Mouse (Mus musculus): ENCODE data around the gene Plin2. TPM values are rescaled to one million over a fixed set of nuclear protein-coding genes. Genes with fewer than 3 reads are reported as not detected.
"Not testable (repeated sequence)": the region's sequence is repeated elsewhere in the genome, so short reads cannot be mapped to it uniquely, and the experiment has no call there.

Gene Plin2
- total RNA-seq, 2 experiments from 2014 or later: 14.5 to 17.3 TPM

DNA sequence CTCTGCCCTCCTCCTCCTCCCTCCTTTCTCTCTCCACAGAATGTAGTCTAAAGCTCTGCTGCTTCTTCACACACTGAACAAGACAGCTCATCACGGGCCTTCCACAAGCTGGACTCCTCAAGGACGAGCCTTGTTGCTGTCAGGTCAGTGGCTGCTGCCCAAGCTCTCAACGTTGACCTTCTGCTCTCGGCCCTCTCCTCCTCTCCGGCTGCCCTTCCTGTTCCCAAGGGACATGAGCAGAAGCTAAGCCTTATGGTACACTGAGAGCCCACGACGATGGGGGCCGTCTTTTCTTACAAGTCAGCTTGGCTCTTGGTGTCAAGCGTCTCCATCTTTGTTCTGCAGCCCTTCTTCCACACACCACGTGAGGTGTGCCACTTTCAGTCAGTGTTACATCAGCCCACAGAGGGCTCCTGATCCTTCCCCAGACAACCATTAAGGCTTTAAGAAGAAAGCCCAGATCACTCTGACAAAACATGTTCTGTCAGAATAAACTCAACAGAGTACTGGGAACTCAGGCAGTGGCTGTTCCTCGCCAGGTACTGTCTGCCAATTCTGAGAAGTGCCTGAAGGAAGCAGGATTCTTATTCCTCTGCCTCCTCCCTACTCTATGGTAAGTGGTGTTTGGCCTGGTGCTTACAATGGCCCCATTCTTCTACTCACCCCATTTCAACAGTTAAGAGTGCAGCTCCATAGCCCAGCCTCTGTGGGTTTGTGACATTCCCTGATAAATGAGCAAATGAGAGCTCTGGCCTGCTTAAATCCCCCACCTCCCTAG lies 15.6 kb upstream of the Plin2 start:
- DNase-seq (ENCODE audit: extremely low spot score in 1 of 2, low spot score in 2 of 2): no peak
- intact Hi-C loops (cut with DNase I): no loop called here

DNA sequence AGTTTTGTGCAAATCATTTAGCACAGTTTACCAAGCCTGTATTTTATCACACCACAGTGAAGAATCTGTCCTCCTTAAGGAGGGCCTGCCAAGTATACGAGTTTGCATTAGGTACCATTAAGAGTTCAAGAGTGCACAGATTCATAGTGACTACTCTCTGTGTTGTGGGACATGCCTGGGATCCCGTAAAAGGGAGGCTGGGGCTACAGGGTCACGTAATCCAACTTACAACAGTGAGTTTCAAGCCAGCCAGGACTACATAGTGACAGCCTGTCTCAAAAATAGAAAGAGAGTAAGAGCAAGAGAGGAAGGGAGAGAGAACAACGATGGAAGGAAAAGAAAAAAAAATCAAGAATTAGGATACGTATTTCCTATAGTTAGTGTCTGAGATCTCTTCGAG lies 14.9 kb upstream of the Plin2 start:
- intact Hi-C loops (cut with DNase I): no loop called here

DNA sequence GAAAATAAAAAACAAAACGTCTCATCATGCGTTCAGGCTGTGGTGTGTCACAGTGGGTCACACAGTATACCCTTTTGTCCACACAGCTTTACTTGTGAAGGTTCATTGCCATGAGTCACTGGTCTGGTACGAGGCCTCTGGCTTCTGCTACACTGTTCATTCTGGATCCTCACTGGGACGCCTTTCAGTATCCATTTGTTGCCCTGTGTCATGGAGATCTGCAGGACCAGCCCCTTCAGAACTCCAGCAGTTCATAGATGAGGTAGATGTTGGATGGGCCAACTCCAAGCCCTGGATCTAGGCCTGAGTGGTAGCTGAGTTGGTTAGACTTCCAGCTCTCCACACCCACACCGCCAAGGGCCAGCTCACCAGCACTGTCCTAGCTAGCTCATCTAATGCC lies 13.9 kb upstream of the Plin2 start:
- intact Hi-C loops (cut with DNase I): no loop called here
- no peak for DNase-seq (ENCODE audit: extremely low spot score in 1 of 2, low spot score in 2 of 2)

More for the DNA sequence above, 14.9 kb upstream of the Plin2 start:
- DNase-seq (ENCODE audit: extremely low spot score in 1 of 2, low spot score in 2 of 2): no peak

- no peak for DNase-seq (ENCODE audit: extremely low spot score in 1 of 2, low spot score in 2 of 2)
- intact Hi-C loops (cut with DNase I): no loop called here
These were observed 13.4 kb upstream of the Plin2 start for GRCm38 (mm10) chr4:86683280-86683679.

- intact Hi-C loops (cut with DNase I): no loop called here
- no peak for DNase-seq (ENCODE audit: extremely low spot score in 1 of 2, low spot score in 2 of 2)
These were observed 12.0 kb upstream of the Plin2 start for GRCm38 (mm10) chr4:86681846-86682245.

GRCm38 (mm10) chr4:86681421-86681820 lies 11.6 kb upstream of the Plin2 start:
- intact Hi-C loops (cut with DNase I): no loop called here
- DNase-seq (ENCODE audit: extremely low spot score in 1 of 2, low spot score in 2 of 2): no peak

DNA sequence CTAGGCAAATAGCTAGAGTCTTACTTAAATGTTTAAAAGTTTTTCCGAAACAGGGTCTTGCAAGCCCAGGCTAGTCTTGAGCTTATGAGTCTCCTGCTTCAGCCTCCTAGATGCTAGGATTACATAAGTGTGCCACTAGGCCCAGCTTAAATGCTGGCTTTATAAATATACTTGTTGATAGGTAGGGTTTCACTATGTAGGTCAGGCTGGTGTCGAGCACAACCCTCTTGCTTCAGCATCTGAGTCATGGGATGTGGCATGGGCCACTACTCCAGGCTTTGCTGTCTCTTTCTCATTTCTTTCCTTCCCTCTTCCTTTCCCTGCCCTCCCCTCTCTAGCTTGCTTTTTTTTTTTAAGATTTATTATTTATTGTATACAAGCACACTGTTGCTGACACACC lies 9.8 kb upstream of the Plin2 start:
- intact Hi-C loops (cut with DNase I): no loop called here
- DNase-seq (ENCODE audit: extremely low spot score in 1 of 2, low spot score in 2 of 2): no peak

GRCm38 (mm10) chr4:86676756-86677155 lies 6.9 kb upstream of the Plin2 start:
- intact Hi-C loops (cut with DNase I): no loop called here
- no peak for DNase-seq (ENCODE audit: extremely low spot score in 1 of 2, low spot score in 2 of 2)

DNA sequence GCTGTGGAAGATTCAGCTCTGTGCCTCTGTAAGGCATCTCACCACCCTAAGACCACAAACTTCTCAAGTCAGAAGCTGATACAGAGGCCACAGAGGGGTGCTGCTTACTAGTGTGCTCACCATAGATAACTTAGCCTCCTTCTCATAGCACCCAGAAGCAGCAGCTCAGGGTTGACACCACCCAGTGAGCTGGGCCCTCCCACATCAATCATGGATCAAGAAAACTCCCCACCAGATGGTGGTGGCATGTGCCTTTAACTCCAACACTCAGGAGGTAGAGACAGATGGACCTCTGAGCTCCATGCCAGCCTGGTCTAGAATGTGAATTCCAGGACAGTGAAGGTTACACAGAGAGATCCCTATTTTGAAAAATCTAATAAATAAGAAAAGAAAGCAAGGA lies 4.9 kb upstream of the Plin2 start:
- DNase-seq (ENCODE audit: extremely low spot score in 1 of 2, low spot score in 2 of 2); intact Hi-C loops (cut with DNase I): not testable (repeated sequence)

- DNase-seq (ENCODE audit: extremely low spot score in 1 of 2, low spot score in 2 of 2); intact Hi-C loops (cut with DNase I): not testable (repeated sequence)
These were observed 4.3 kb upstream of the Plin2 start for GRCm38 (mm10) chr4:86674150-86674549.

DNA sequence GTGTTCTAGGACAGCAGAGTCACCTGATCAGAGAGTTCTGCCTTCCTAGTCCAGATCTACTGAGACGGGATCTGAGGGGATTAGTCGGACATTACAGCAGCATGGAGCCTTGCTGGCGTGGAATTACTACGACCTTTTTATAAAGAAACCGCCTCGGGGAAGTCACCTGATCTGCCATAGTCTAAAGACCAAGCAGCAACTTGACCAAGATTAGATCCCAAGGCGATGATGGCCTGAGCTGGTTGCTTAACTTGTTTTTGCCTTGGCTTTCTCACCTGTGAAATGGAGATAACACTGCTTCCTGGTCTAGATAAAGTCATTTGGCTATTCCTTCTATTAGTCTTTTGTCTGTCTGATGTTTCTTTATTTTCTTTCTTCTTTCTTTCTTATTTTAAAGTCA lies 2.6 kb upstream of the Plin2 start:
- intact Hi-C loops (cut with DNase I): no loop called here
- no peak for DNase-seq (ENCODE audit: extremely low spot score in 1 of 2, low spot score in 2 of 2)

GRCm38 (mm10) chr4:86671803-86672202 lies 1.9 kb upstream of the Plin2 start:
- intact Hi-C loops (cut with DNase I): no loop called here
- DNase-seq (ENCODE audit: extremely low spot score in 1 of 2, low spot score in 2 of 2): no peak

DNA sequence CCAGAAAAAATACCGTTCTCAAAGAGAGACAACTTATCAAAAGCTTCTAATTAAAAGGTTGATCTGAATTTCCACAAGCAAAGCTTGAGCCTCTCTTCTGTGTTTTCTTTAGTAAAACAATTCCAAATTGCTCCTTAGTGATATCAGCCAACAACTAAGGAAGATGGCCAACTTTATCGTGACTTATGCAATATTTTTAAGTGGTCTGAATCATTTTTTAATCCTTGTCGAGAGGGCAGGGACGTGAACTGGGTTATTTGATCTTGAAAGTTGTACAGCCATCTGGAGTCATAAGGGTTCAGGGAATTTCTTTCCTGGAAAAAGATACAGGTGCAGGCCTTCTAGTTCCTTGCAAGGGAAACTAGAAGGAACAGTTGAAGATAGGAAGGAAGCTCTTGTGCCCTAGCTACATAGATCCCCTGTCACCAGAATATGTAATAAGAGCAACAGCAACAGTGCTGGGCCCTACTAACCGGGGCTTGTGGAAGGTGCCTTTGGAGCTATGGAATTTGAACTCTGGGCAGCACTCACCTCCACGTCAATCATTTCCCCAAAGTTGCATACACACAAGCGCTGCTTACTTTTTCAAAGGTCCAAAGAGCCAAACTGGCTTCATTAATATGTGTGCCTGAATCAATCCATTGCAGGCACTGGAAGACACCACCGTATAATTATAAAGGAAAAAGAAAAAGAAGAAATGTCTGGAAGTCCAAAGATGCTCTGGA lies 884 bp upstream of the Plin2 start:
- DNase-seq (ENCODE audit: extremely low spot score in 1 of 2, low spot score in 2 of 2): no peak
- intact Hi-C loops (cut with DNase I): no loop called here

DNA sequence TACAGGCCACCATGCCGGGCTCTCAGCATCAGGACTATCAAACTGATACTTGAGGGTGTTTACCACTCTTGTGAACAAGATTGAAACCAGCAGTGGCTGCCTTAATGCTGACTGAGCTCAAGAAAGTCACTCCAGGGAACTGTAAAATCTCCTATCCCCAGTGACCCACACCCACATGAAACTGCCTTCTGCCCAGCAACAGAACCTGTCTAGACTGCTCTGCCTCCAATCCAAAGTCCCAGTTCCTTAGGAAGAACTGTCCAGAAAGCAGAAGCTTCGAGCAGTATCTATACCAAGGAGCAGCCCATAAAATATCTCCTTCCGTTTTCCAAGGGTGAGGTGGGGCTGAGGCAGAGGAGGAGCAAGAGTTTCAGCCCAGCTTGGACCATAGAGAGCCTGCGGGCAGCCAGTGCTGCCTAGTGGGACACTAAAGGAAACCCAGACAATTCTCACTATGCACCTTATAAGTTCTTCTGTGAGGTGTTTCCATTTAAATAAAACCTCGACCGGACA lies 563 bp downstream of the Plin2 start:
- intact Hi-C loops (cut with DNase I): not testable (repeated sequence)

DNA sequence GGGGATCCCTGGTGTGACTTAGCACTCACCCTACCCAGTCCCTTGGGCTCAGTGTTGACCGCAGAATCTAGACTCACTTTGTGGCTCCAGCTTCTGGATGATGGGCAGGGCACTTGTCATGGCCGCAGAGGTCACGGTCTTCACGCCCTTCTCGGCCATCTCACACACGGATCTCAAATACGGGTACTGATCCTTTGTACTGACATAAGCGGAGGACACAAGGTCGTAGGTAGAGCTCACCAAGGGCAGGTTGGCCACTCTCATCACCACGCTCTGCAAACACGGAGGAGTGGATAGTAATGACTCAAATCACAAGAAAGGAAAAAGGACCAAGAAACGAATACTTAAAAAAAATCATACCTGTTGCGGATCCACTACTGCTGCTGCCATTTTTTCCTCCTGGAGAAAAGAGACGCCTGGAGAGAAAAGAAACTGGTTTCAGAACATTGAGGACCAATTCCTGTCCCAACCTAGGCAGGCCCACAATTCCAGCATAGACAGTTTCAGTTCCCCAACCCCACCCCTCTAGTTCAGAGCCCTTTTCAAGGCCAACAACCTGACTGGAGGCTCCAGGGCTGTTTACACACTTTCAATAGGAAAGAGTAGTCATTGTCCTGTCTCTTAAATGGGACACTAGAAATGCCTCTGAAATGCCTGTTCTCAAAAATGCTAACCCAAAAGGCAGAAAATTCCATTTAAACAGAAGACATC lies 1.4 kb downstream of the Plin2 start:
- intact Hi-C loops (cut with DNase I): no loop called here
- DNase-seq (ENCODE audit: extremely low spot score in 1 of 2, low spot score in 2 of 2): no peak

More for the DNA sequence above, 563 bp downstream of the Plin2 start:
- not testable (repeated sequence) for DNase-seq (ENCODE audit: extremely low spot score in 1 of 2, low spot score in 2 of 2)

DNA sequence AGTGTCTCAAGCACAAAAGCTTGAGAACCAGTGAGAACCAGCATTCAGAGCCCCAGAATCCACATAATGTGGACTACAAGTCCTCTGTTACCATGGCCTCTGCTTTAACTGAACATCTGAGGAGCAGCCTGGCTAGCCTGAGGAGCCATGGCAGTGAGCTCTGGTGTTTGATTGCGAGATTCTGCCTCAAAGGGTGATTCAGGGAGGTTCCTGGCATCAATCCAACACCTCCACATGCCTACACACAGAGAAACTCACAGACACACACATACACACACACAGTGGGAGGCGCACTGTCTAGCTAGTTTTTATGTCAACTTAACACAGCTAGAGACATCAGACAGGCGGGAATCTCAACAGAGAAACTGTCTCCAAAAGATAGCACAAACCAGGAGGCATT lies 4.3 kb downstream of the Plin2 start:
- DNase-seq (ENCODE audit: extremely low spot score in 1 of 2, low spot score in 2 of 2): no peak
- intact Hi-C loops (cut with DNase I): no loop called here

DNA sequence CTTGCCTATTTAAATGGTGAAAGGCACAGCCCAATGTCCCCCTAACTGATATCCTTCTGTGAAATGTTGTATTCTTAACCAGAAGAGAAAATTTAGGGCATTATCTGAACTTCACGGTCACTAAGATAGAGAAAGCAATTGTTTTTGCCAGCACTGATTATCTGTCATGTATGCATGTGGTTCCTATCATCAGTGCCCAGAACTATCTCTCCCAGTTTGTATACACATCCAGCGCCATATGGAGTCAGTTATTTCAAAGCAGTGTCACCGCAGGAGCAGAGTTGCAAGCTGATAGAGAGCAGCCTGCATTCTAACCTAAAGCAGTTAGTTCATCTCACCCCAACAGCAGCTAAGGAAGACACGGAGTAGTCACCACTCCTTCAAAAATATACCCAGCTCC lies 5.9 kb downstream of the Plin2 start:
- intact Hi-C loops (cut with DNase I): no loop called here
- no peak for DNase-seq (ENCODE audit: extremely low spot score in 1 of 2, low spot score in 2 of 2)

DNA sequence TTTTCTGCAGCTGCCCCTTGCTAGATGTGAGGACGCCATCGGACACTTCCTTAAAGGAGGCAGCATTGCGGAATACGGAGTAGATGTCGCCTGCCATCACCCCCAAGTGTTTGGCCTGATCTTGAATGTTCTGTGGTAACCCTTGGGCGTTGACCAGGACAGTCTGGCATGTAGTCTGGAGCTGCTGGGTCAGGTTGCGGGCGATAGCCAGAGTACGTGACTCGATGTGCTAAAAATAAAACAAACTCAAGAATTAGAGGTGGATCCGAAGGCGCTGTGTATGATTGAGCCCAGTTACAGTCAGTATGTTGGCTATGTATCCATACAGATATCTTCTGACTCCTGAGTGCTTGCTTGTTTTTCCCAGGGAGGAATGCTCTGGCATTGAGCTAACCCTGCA lies 12.7 kb downstream of the Plin2 start:
- intact Hi-C loops (cut with DNase I): no loop called here
- no peak for DNase-seq (ENCODE audit: extremely low spot score in 1 of 2, low spot score in 2 of 2)

- intact Hi-C loops (cut with DNase I); DNase-seq (ENCODE audit: extremely low spot score in 1 of 2, low spot score in 2 of 2): not testable (repeated sequence)
These were observed 13.4 kb downstream of the Plin2 start for GRCm38 (mm10) chr4:86656410-86656809.
